Mouse (Mus musculus) stomach, postnatal 0 days (tissue): ENCODE measurements around the gene Sh3pxd2a.
"Not testable (repeated sequence)": the region's sequence is repeated elsewhere in the genome, so short reads cannot be mapped to it uniquely, and the experiment has no call there.

Source experiments
- CTCF ChIP-seq: IDR thresholded peaks from 2 replicates; pipeline ENCODE4 v1.5.1; 2016; ENCODE audit warnings: antibody characterized with exemption, low read depth, mild to moderate bottlenecking, moderate library complexity
- EP300 ChIP-seq: optimal IDR thresholded peaks from 2 replicates; pipeline ENCODE3; 2016; ENCODE audit warnings: antibody characterized with exemption

DNA sequence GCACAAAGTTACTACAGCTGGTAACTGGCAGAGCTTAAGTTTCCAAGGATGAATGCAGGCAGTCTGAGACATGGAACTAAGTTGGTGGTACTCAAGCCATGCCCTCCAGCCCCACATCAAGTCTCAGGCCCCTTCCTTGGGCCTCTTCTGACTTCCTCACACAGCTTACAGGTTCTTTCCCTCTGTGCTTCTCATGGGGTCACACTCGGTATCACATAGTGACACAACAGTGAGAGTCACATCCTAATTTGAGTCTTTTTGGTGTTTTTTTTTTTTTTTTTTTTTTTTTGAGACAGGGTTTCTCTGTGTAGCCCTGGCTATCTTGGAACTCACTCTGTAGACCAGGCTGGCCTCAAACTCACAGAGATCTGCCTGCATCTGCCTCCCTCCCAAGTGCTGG, 69.4 kb downstream of the Sh3pxd2a start:
- not testable (repeated sequence) for TF ChIP-seq CTCF, EP300
